Mouse (Mus musculus) liver, postnatal 0 days (tissue): Measurements from ENCODE around the gene Ssu72.

Source experiments
- CTCF ChIP-seq: sonication (generic); IDR thresholded peaks from 2 replicates; pipeline ENCODE4 v1.5.1; 2016; ENCODE audit warnings: antibody characterized with exemption, low read depth
- EP300 ChIP-seq: IDR thresholded peaks from 2 replicates; pipeline ENCODE4 v1.6.1; 2016; ENCODE audit warnings: antibody characterized with exemption, low read depth, mild to moderate bottlenecking

GRCm38 (mm10) chr4:155760613-155761355, 56.2 kb downstream of the Ssu72 start, which contains the start of gene Atad3a:
- TF ChIP-seq CTCF (no peak), EP300 (peak; percentile 38; the same call in 1 of the 2 replicates)
